Mouse (Mus musculus) limb, embryonic 14.5 days (tissue): ENCODE data around the gene Mrtfa. TPM values are rescaled to one million over a fixed set of nuclear protein-coding genes. Genes with fewer than 3 reads are reported as not detected.

Experiments used
- ATAC-seq: fragments of 200-750 bp; cut with Nextera tagmentation; 2 replicates; pipeline ENCODE4 v1.8.0; 2017; ENCODE audit warnings: low read depth, moderate number of reproducible peaks, moderate TSS enrichment; ENCODE audit not compliant: low FRiP score
- DNase-seq: peaks from one replicate; pipeline ENCODE4 v3.0.0-alpha.2; 2015; ENCODE audit warnings: low spot score
- H3K27ac ChIP-seq: fragments of 300-500 bp; sonication (generic); replicated peaks from 2 replicates; pipeline ENCODE4 v1.5.1; 2014; ENCODE audit warnings: low read depth, mild to moderate bottlenecking, low read length, moderate library complexity, mixed read lengths
- H3K27me3 ChIP-seq: fragments of 300-500 bp; sonication (generic); 2 replicates; pipeline ENCODE4 v1.6.1; 2014; ENCODE audit warnings: low read length, mixed read lengths; ENCODE audit not compliant: control insufficient read depth, insufficient read depth
- H3K36me3 ChIP-seq: fragments of 300-500 bp; sonication (generic); 2 replicates; pipeline ENCODE4 v1.6.1; 2014; ENCODE audit warnings: mild to moderate bottlenecking, low read length, moderate library complexity, mixed read lengths; ENCODE audit not compliant: control insufficient read depth, insufficient read depth
- H3K4me1 ChIP-seq: fragments of 300-500 bp; sonication (generic); 2 replicates; pipeline ENCODE4 v1.6.1; 2014; ENCODE audit warnings: antibody characterized with exemption, low read length, mixed read lengths; ENCODE audit not compliant: control insufficient read depth, insufficient read depth
- H3K4me2 ChIP-seq: fragments of 300-500 bp; sonication (generic); replicated peaks from 2 replicates; pipeline ENCODE4 v1.6.1; 2014; ENCODE audit warnings: low read depth, mild to moderate bottlenecking, low read length, moderate library complexity; ENCODE audit not compliant: severe bottlenecking
- H3K4me3 ChIP-seq: fragments of 300-500 bp; sonication (generic); replicated peaks from 2 replicates; pipeline ENCODE4 v1.5.1; 2014; ENCODE audit warnings: low read length
- H3K9ac ChIP-seq: fragments of 300-500 bp; sonication (generic); 2 replicates; pipeline ENCODE4 v1.6.1; 2014; ENCODE audit warnings: mild to moderate bottlenecking, low read depth, low read length, moderate library complexity; ENCODE audit not compliant: severe bottlenecking
- H3K9me3 ChIP-seq: fragments of 300-500 bp; sonication (generic); 2 replicates; pipeline ENCODE4 v1.6.1; 2016; ENCODE audit warnings: low read length; ENCODE audit not compliant: control insufficient read depth
- POLR2A ChIP-seq: fragments of 200-500 bp; IDR thresholded peaks from 2 replicates; pipeline ENCODE4 v1.8.0; 2012; ENCODE audit warnings: inconsistent platforms, mild to moderate bottlenecking, moderate library complexity, borderline replicate concordance; ENCODE audit not compliant: insufficient read depth, insufficient read length; ENCODE audit errors: extremely low read depth
- WGBS: fragments of 180-500 bp; shearing (Covaris S2); extraction: QIAGEN DNeasy Blood & Tissue Kit; methylation state at CpG from one replicate; pipeline ENCODE4 v1.1.7; 2014; 5-methylcytosine and 5-hydroxymethylcytosine counted together
- polyA plus RNA-seq, 2 experiments: library from polyadenylated mRNA; depleted of rRNA in 1 of 2; stranded (reverse) in 1 of 2; unstranded in 1 of 2; fragments of >200 nt; fragmentation: Nextera tagmentation in 1 of 2; extraction: Ambion mirVana in 1 of 2; gene quantifications; 2 replicates each; pipeline versions ENCODE4 v1.2.1 to v1.2.3; 2012 to 2014

Gene Mrtfa
- polyA plus RNA-seq, 2 experiments, result 25.2 to 29.8 TPM

GRCm38 (mm10) chr15:81216906-81217653 is 26.5 kb upstream of the Mrtfa start:
- Histone ChIP-seq H3K4me3 (no peak overlapping the region), H3K27me3 (no peaks in the 10 kb centered on the region), H3K9ac (no peak overlapping the region), H3K9me3 (no peaks in the 10 kb centered on the region), H3K4me1 (no peaks in the 10 kb centered on the region), H3K27ac (no peak overlapping the region), H3K4me2 (no peak overlapping the region), H3K36me3 (no peaks in the 10 kb centered on the region)
- DNase-seq (no peak), ATAC-seq (no peak)
- no peak for TF ChIP-seq POLR2A
- 82% methylated on average over 19 of the region's 19 CpGs for WGBS

GRCm38 (mm10) chr15:81212976-81213375 is 22.4 kb upstream of the Mrtfa start:
- no peak overlapping the region for H3K9ac ChIP-seq
- 29% methylated on average over 15 of the region's 15 CpGs for WGBS
- peak; percentile 44; the same call in 1 of the 2 replicates for ATAC-seq

GRCm38 (mm10) chr15:81210496-81210895 is 19.9 kb upstream of the Mrtfa start:
- no peak overlapping the region for H3K9ac ChIP-seq
- H3K9me3 ChIP-seq, result no peaks in the 10 kb centered on the region
- no peaks in the 10 kb centered on the region for H3K36me3 ChIP-seq
- H3K27me3 ChIP-seq, result no peaks in the 10 kb centered on the region
- DNase-seq, result peak; percentile 51
- H3K4me2 ChIP-seq, result no peak overlapping the region
- H3K4me3 ChIP-seq, result no peak overlapping the region
- no peak for TF ChIP-seq POLR2A
- 0 out of 2 replicates have a peak, but pooled peaks cover 5% of the 10 kb centered on the region for H3K4me1 ChIP-seq
- ATAC-seq, result no peak
- no peak overlapping the region for H3K27ac ChIP-seq
- WGBS, result 34% methylated on average over 5 of the region's 5 CpGs

More at GRCm38 (mm10) chr15:81212976-81213375, 22.4 kb upstream of the Mrtfa start:
- Histone ChIP-seq H3K4me1 (0 out of 2 replicates have a peak, but pooled peaks cover 5% of the 10 kb centered on the region), H3K27ac (no peak overlapping the region), H3K9me3 (no peaks in the 10 kb centered on the region), H3K27me3 (no peaks in the 10 kb centered on the region), H3K4me2 (peak overlapping the region; percentile 20; the same call in 1 of the 2 replicates), H3K36me3 (no peaks in the 10 kb centered on the region), H3K4me3 (no peak overlapping the region)
- peak; percentile 48 for DNase-seq
- TF ChIP-seq POLR2A, result no peak

- no peak for DNase-seq
- no peaks in the 10 kb centered on the region for H3K4me1 ChIP-seq
- WGBS, result 91% methylated on average over 5 of the region's 5 CpGs
- no peak for ATAC-seq
- H3K27me3 ChIP-seq, result no peaks in the 10 kb centered on the region
- H3K9me3 ChIP-seq, result no peaks in the 10 kb centered on the region
- H3K27ac ChIP-seq, result no peak overlapping the region
- H3K9ac ChIP-seq, result no peak overlapping the region
- no peaks in the 10 kb centered on the region for H3K36me3 ChIP-seq
- no peak for TF ChIP-seq POLR2A
- no peak overlapping the region for H3K4me2 ChIP-seq
- H3K4me3 ChIP-seq, result no peak overlapping the region
Measured at GRCm38 (mm10) chr15:81202462-81202861, 11.9 kb upstream of the Mrtfa start.

GRCm38 (mm10) chr15:81199372-81199959 is 8.9 kb upstream of the Mrtfa start:
- ATAC-seq (no peak), DNase-seq (peak; percentile 90)
- H3K36me3 ChIP-seq, result no peaks in the 10 kb centered on the region
- H3K9me3 ChIP-seq, result no peaks in the 10 kb centered on the region
- no peaks in the 10 kb centered on the region; the same call in 1 of the 2 replicates for H3K4me1 ChIP-seq
- WGBS, result 28% methylated on average over 4 of the region's 4 CpGs
- H3K27ac ChIP-seq, result no peak overlapping the region
- no peak overlapping the region for H3K4me2 ChIP-seq
- no peak overlapping the region for H3K9ac ChIP-seq
- H3K4me3 ChIP-seq, result no peak overlapping the region
- no peaks in the 10 kb centered on the region for H3K27me3 ChIP-seq
- TF ChIP-seq POLR2A, result no peak
